ENCODE assay signal across 26 mouse cellular contexts in the genomic region with DNA sequence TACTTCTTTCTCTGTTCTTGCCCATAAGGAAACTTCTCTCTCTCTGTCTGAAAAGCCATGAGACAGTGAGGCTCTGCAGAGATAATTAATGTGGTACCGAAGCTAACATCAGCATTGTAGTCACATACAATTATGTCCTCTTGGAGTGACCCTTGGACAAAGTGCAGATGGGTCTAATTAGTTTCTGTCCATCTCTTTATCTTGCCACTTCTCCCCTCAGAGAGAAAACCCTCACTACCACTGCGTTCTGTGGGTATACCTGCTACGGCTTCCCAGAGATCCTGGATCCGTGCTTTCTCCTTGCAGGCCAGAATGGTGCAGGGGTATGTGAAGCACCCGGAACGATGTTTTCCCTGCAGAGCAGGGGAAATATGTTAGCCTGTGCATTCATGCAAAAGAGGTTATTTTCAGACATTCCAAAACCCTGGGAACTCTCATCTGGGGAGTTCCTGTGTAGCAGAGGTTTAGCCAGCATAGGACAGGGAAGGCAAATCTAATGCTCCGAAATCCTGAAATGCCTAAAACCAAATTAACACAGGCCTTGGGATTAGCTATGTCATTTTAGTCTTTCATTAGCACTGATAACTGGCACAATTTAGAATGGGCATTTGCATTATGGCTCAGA.
DNase-seq lines count a peak whose midpoint lies in the region; ATAC-seq and TF ChIP-seq lines count a peak whose summit lies in the region.
"Had no signal": no experiment of that assay in that cellular context is flagged by ENCODE, and none has a peak within 500 bp of the region (broad histone marks: within the 10 kb centered on the region; RNA-seq: fewer than 3 reads in every experiment).

No protein-coding gene starts in this region.

- no peak overlapping the region for H3K27ac ChIP-seq in forebrain, embryonic 14.5 days (ENCODE audit: low read depth, low read length)
- no peak overlapping the region for H3K27ac ChIP-seq in forebrain, embryonic 10.5 days
- peak overlapping the region; percentile 15; the same call in 1 of the 2 replicates for H3K27ac ChIP-seq in hindbrain, postnatal 0 days
- H3K27ac ChIP-seq in hindbrain, embryonic 16.5 days (ENCODE audit: low read depth, low read length), result no peak overlapping the region
- H3K27ac ChIP-seq: heart, embryonic 10.5 days; intestine, embryonic 15.5 days; limb, embryonic 12.5 days; macrophage; midbrain, embryonic 12.5 days; neural tube, embryonic 13.5 days had no signal

- 0 out of 2 replicates have a peak, but pooled peaks cover 3% of the 10 kb centered on the region for H3K36me3 ChIP-seq in forebrain, embryonic 14.5 days (ENCODE audit: control insufficient read depth, insufficient read depth, low read length)
- no peaks in the 10 kb centered on the region for H3K36me3 ChIP-seq in forebrain, embryonic 10.5 days (replicated peaks)
- no peaks in the 10 kb centered on the region for H3K36me3 ChIP-seq in hindbrain, postnatal 0 days (ENCODE audit: insufficient read depth, low read length)
- H3K36me3 ChIP-seq in hindbrain, embryonic 16.5 days (ENCODE audit: control insufficient read depth, insufficient read depth, low read length), result no peaks in the 10 kb centered on the region
- H3K36me3 ChIP-seq: heart, embryonic 10.5 days; intestine, embryonic 15.5 days; limb, embryonic 12.5 days; midbrain, embryonic 12.5 days; neural tube, embryonic 13.5 days had no signal

- H3K9me3 ChIP-seq in forebrain, embryonic 14.5 days (replicated peaks; ENCODE audit: control insufficient read depth, low read length), result no peaks in the 10 kb centered on the region
- no peaks in the 10 kb centered on the region for H3K9me3 ChIP-seq in forebrain, embryonic 10.5 days
- no peaks in the 10 kb centered on the region for H3K9me3 ChIP-seq in hindbrain, postnatal 0 days (ENCODE audit: low read length)
- no peaks in the 10 kb centered on the region for H3K9me3 ChIP-seq in hindbrain, embryonic 16.5 days (ENCODE audit: control insufficient read depth, low read length)
- H3K9me3 ChIP-seq: heart, embryonic 10.5 days; intestine, embryonic 15.5 days; limb, embryonic 12.5 days; midbrain, embryonic 12.5 days; neural tube, embryonic 13.5 days had no signal

- no peak for TF ChIP-seq CTCF in hindbrain, postnatal 0 days (IDR thresholded peaks at IDR 0.05; ENCODE audit: low read depth)

- 0 out of 2 replicates have a peak overlapping the region, but pooled peaks have one; percentile 6 for H3K9ac ChIP-seq in forebrain, embryonic 14.5 days (ENCODE audit: low read length)
- no peak overlapping the region for H3K9ac ChIP-seq in hindbrain, postnatal 0 days (replicated peaks; ENCODE audit: low read length)
- H3K9ac ChIP-seq in hindbrain, embryonic 16.5 days (ENCODE audit: low read depth, low read length), result no peak overlapping the region
- H3K9ac ChIP-seq: intestine, embryonic 15.5 days; limb, embryonic 12.5 days; liver, postnatal 0 days; midbrain, embryonic 12.5 days; neural tube, embryonic 13.5 days had no signal

- H3K4me1 ChIP-seq in forebrain, embryonic 14.5 days (ENCODE audit: control insufficient read depth, insufficient read depth, low read length), result peaks cover 14% of the 10 kb centered on the region
- peaks cover 21% of the 10 kb centered on the region for H3K4me1 ChIP-seq in forebrain, embryonic 10.5 days
- peaks cover 5% of the 10 kb centered on the region; the same call in 1 of the 2 replicates for H3K4me1 ChIP-seq in hindbrain, postnatal 0 days (ENCODE audit: insufficient read depth, low read length)
- peaks cover 9% of the 10 kb centered on the region for H3K4me1 ChIP-seq in hindbrain, embryonic 16.5 days (ENCODE audit: control insufficient read depth, insufficient read depth, low read depth, low read length)
- H3K4me1 ChIP-seq: intestine, embryonic 15.5 days; limb, embryonic 12.5 days had no signal

- no peak overlapping the region for H3K4me3 ChIP-seq in forebrain, embryonic 14.5 days (ENCODE audit: low read depth, low read length)
- no peak overlapping the region for H3K4me3 ChIP-seq in forebrain, embryonic 10.5 days
- H3K4me3 ChIP-seq in hindbrain, postnatal 0 days (ENCODE audit: low read length), result no peak overlapping the region
- H3K4me3 ChIP-seq in hindbrain, embryonic 16.5 days (ENCODE audit: low read length), result no peak overlapping the region
- H3K4me3 ChIP-seq: heart, embryonic 10.5 days; intestine, embryonic 15.5 days; limb, embryonic 12.5 days; midbrain, embryonic 12.5 days; myocyte; neural tube, embryonic 13.5 days had no signal

- ATAC-seq in cerebellum, adult (ENCODE audit: insufficient number of reproducible peaks, low FRiP score, low TSS enrichment), result 0 out of 2 replicates have a peak, but pooled peaks have one; percentile 38
- ATAC-seq in forebrain, embryonic 14.5 days, result no peak
- ATAC-seq in hindbrain, postnatal 0 days, result no peak
- ATAC-seq in hindbrain, embryonic 16.5 days, result no peak
- no peak for ATAC-seq in activated CD4-positive, CD25-positive, alpha-beta regulatory T cell, adult 4 months
- ATAC-seq: intestine, embryonic 15.5 days; liver, postnatal 0 days; lung, postnatal 0 days had no signal

- DNase-seq in cerebellum, postnatal 36 days, result no peak
- DNase-seq in forebrain, embryonic 14.5 days (ENCODE audit: low spot score), result no peak
- DNase-seq in forebrain, embryonic 10.5 days (ENCODE audit: extremely low spot score, low spot score), result no peak
- no peak for DNase-seq in hindbrain, postnatal 0 days (ENCODE audit: low spot score)
- peak; percentile 45 for DNase-seq in brain, adult 2 months (ENCODE audit: low read depth, low spot score)
- DNase-seq: adrenal gland, postnatal 25 days; cerebellum, adult 11 months; heart, postnatal 4 days; kidney, adult 8-10 months; kidney, postnatal 25 days; liver, postnatal 0 days; right cerebral cortex, adult 18-20 months; thymus, adult 18-20 months; thymus, postnatal 36 days had no signal

- whole genome bisulfite sequencing in forebrain, embryonic 14.5 days, result 56% methylated on average over 7 of the region's 7 CpGs
- 72% methylated on average over 7 of the region's 7 CpGs for WGBS in forebrain, embryonic 10.5 days
- 50% methylated on average over 7 of the region's 7 CpGs for WGBS in hindbrain, postnatal 0 days
- 46% methylated on average over 7 of the region's 7 CpGs for WGBS in hindbrain, embryonic 16.5 days

- H3K4me2 ChIP-seq in forebrain, embryonic 14.5 days (ENCODE audit: low read length), result no peak overlapping the region
- no peak overlapping the region for H3K4me2 ChIP-seq in hindbrain, postnatal 0 days (ENCODE audit: low read depth, low read length)
- no peak overlapping the region for H3K4me2 ChIP-seq in hindbrain, embryonic 16.5 days (ENCODE audit: low read length)
- H3K4me2 ChIP-seq: intestine, embryonic 15.5 days; limb, embryonic 12.5 days; liver, embryonic 11.5 days; midbrain, embryonic 12.5 days; neural tube, embryonic 13.5 days had no signal

- no peaks in the 10 kb centered on the region for H3K27me3 ChIP-seq in forebrain, embryonic 14.5 days (replicated peaks; ENCODE audit: control insufficient read depth, insufficient read depth, low read length)
- H3K27me3 ChIP-seq in forebrain, embryonic 10.5 days (ENCODE audit: poor library complexity, severe bottlenecking), result no peaks in the 10 kb centered on the region
- H3K27me3 ChIP-seq in hindbrain, postnatal 0 days (ENCODE audit: insufficient read depth, low read length), result no peaks in the 10 kb centered on the region
- no peaks in the 10 kb centered on the region for H3K27me3 ChIP-seq in hindbrain, embryonic 16.5 days (replicated peaks; ENCODE audit: control insufficient read depth, insufficient read depth, low read length)
- H3K27me3 ChIP-seq: intestine, embryonic 15.5 days; limb, embryonic 12.5 days; midbrain, embryonic 12.5 days; neural tube, embryonic 13.5 days had no signal
